Mouse (Mus musculus): ENCODE measurements around the gene Nup107.

Gene Nup107

DNA sequence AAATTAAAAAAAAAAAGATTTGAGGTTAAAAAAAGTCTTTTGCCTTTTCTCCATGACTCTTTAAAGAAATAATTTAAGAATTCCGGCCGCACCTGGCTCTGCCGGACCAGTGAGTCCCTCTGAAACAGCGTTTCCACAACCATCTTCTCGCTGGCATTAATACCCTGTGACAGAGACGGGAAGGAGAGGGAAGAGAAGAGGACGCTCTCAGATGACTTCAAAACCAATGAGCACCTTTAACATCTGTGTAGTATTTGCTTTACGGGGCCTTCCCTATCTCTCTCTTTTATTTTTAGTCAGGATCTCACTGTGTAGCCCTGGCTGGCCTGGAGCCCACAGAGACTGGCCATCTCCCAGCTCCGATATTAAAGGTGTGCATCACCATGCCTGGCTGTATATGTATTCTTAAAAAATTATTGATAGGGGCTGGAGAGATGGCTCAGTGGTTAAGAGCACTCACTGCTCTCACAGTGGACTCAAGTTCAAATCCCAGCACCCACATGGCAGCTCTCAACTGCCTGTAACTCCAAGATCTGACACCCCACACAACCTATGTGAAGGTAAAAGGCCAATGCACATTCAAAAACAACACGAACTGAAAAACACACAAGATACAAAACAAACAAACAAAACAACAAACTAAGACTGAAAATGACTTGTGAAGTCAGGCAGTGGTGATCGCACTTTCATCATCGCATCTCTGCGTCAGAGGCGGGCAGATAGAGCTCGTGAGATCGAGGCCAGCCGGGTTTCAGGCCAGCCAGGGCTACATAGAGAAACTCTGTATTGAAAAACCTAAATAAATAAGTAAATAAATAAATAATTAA is 14.8 kb downstream of the Nup107 start:
- no peak for DNase-seq (ENCODE audit: low read depth)

DNA sequence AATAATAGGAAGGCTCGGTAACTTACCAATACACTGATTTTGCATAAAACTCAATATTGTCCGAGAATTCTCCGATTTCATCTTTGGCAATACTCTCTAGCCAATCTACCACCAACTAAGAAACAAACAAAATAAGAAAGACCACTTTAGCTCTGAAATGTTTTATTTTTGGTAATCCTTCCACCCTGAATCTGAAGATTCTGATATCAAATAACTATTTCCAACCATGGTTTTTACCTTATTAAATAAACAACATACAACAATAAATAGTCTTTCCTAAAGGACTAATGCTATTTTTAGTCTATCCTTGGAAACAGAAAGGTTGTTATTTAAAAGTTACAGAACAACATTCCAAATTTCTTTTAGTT is 15.4 kb downstream of the Nup107 start:
- no peak for DNase-seq (ENCODE audit: low read depth)

DNA sequence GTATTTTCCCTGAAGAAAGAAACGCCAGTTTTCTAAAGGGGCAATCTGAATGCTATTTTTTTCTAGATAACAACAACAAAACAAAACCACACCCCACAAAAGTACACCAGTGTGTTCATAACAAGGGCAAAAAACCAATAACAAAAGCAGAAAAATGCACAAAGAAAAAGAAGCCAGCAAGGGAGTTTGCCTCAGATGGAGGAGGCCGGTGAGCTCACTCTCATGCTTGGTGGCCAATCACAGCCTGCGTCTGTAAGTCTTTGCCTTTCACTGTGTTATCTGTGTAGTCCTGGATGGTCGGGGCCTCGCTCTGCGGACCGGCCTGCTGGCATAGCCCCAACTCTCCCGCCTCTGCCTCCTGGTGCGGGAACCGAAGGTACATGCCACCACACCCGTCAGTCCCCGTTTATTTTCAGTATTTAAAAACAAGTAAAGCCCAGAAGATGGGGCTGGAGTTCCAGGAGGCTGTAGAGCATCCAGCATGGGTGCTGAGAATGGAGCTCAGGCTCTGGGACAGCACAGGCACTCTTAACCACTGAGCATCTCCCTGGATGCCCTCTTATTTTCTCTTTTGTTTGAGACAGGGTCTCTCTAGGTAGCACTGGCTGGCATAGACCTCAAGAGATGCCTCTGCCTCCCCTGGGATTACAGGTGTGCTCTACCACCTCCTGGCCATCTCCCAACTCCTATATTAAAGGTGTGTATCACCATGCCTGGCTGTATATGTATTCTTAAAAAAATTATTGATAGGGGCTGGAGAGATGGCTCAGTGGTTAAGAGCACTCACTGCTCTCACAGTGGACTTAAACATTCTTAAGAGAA is 16.0 kb downstream of the Nup107 start:
- DNase-seq (ENCODE audit: low read depth) = no peak

DNA sequence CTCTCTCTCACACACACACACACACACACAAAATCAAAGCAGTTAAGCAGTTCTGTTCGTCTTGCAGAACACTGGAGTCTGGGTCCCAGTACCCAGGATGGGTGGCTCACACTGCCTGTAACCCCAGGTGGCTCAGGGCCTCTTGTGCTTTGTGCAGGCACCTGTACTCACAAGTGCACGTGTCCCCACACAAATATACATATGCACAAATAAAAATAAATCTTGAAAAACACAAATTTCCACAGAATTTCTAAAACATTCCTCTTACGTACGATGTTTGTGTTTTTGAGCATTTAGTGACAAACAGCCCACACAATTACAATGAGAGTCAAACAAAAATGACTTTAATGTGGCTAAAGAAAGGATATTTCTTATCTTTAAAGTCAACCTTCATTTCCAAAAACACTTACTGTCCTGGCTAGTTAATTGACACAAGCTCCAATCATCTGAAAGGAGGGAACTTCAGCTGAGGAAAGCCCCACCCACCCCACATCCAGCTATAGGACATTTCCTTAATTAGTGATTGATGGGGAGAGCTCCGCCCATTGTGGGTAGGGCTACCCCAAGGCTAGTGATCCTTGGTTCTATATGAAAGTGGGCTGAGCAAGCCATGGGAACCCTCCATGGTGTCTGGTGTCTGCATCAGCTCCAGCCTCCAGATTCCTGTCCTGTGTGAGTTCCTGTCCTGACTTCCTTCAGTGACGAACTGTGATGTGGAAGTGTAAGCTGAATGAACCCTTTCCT is 16.9 kb downstream of the Nup107 start:
- no peak for DNase-seq (ENCODE audit: low read depth)

DNA sequence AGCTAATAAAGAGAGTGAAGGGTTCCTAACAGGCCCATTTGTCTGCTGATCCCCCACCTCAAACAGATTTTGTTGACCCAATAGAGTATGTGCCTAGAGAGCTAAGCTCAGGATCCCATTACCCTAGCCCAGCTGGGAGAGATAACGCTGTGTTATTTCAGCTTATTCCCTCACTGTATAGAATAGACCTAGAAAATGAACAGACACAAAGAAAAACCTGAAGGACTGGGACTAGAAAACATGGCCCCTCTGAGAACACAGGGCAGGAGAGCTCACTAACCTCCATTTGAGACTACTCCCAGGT is 17.7 kb downstream of the Nup107 start:
- no peak for DNase-seq (ENCODE audit: low read depth)

DNA sequence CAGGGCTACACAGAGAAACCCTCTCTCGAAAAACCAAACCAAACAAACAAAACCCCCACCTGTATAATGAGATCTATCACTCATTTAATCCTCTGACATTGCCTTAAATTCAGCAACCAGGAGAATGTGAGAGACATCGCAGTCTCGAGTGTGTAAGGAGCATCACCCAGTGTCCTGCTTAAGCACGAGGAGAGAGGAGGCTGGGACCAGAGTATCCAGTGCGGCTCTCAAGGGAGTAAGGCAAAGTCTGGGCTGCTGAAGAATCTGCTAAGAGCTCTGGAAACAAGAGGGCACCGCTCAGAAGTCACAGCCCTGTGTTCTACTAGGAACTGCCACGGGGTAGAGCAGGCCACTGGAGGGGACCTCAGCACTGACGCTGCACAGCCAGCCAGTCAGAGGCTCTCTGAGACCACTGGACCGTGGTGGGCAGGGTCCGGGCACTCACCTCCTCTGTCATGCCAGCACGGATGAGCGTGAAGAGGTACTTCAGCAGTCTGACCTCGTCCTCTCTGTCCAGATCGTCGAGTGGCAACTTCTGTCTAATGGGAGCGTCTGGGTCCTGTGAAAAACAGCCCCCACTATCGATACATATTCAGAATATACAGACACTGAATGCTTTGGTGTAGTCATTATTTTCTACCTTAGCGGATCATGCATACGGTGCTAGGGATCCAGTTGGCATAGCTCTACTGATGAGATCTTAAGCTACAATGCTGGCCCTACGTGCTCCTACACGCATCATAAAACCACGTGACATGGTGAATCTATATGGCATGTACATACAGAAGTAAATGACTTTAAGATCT is 18.3 kb downstream of the Nup107 start:
- DNase-seq (ENCODE audit: low read depth) = no peak

DNA sequence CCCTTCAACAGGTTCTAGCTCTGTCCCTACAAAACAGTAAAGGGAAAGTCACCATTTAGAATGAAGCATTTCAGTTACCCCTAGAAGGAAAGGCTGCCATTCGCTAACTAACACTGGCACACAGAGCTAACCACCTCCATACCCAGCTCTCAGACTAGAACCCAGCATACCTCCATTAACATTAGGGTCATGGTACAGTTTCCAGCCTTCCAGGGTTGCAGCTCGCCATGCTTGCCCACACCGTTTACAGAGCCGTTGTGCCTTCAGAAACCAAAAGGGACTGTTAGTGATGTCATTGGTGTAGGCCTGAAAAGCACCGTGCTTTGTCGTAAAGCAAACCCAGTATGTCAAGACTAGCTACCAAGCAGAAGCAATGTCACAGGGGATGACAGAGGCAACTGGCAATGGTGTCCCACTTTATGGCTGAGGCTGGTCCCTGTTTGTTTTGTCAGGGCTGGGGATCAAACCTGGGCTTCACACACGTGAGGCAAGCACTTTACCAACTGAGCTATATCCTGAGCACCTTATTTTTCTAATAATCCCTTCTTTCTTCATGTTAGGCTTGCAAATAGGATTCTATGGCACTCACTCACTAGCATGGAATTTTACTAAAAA is 19.3 kb downstream of the Nup107 start:
- DNase-seq (ENCODE audit: low read depth) = no peak

DNA sequence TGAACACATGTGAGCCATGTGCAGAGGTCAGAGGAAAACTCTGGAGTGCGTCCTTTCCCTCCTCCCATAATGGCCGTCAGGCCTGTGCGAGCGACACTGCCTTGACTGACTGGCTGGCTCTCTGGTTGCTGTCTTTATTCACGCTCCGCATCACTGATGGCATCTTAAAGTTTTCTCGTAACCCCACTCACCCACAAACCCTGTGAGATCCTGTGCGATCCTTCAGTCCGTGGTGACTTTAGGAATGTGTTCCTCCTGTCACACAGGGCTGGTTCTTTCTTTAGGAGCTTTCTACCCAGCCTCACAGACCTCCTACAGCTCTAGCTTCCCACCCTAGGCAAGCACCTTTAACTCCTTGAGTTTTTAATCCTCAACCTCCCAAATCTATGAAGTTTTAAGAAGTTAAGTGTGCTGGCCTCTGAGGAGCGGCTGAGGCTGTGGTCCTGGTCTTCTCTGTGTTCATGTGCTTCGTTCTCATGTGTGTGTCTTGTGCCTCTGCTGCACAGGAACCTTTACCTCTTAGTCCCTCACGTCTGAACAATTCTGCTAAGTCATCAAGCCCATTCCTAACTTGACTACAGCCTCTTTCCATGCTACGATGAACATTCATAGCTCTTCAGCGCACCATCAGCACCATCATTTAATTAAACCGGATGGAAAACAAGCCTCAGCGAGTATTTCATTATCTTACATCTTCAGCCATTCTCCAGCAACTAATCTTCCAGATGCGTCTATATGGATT is 20.0 kb downstream of the Nup107 start:
- no peak for DNase-seq (ENCODE audit: low read depth)

DNA sequence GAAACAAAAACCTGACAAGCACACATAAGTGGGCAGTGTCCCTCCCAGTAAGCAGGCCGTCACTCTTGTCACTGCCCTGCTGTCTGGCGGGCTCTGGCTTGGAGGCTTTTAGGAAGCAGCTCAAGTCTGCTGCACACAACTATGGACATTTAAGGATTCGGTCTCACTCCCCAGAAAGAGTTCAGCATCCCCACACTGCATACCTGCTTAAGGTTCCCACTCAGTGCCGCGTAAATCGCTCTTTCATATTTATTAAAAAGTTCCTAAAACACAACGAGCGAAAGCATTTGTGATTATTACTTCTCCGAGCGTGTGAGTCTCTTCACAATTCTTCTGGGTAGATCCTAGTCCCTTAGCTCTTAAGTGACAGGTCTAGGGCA is 21.4 kb downstream of the Nup107 start:
- DNase-seq (ENCODE audit: low read depth) = no peak

DNA sequence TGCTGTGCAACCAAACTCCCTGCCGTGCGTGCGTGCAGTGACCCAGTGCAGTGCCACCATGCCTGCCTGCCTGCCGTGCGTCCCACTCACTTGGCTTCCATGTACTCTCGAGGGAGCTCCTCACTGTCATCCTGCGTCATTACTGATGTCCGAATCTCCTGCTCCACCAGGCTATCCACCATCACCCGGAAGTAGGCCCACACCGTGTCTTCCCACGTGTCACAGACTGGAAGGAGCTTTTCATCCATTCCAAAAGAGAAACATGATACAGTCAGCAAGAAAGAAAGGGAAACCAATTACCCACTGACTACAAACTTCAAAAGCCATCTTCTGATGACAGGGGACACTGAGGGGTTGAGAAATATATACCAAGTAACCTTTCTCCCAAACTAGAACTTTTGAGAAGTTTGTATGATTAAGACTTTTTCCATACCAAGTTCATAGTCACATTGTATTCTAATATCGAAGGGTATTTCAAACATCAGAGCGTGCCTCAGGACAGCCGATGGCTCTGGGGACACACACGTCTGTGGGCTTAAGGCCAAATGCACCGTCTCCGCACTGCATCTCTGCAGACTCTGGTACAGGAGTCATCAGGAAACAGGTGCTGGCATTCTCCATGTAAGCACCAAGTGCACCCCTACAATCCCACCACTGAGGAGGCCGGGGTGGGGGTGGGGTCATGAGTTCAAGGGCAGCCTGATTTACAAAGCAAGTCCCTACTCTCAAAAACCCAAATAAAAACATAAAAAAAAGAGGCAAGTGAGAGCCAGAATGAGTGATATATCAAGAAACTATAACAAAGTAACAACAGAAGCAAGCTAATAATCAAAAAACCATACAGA is 22.0 kb downstream of the Nup107 start:
- DNase-seq (ENCODE audit: low read depth) = no peak

DNA sequence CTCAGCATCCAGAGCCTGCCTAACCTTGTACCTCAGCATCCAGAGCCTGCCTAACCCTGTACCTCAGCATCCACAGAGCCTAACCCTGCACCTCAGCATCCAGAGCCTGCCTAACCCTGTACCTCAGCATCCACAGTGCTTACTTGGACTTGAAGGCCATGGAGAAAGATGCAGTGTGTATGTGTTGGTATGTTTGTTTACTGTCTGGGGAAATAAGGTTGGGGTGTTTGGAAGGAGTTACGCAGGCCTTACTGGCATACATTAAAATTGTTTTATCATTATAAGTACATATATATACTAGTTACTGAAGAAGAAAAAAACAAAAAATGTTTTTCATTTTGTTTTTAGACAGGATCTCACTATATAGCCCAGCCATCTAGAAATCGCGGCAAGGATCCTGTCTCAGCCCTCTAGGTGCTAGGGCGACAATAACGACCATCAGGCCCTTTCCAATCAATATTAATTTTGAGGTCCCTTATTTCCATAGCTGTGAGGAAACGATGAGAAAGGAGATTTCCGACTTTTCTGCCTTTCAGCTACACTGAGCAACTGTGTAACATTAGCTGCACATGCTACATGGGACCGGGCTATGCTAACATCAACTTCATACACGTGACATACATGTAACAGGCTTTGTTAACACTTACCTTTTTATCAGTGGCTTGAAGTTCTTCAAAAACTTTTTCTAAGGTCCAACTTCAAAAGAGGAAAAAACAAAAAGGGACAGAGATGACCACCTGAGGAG is 22.8 kb downstream of the Nup107 start:
- DNase-seq (ENCODE audit: low read depth) = no peak

DNA sequence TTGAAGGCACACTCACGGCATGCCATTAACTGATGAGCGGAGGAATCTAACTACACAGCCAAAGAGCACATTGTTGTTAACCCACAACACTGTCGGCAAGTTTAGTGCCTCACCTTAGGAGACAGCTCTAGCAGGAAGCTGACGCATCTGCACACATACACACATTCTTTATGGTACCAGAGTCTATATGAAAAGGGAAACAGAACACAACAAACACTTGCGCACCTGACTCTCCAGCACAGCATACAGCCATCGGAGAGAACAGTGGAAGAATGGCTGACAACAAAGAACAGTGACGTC is 24.4 kb downstream of the Nup107 start:
- no peak for DNase-seq (ENCODE audit: low read depth)

DNA sequence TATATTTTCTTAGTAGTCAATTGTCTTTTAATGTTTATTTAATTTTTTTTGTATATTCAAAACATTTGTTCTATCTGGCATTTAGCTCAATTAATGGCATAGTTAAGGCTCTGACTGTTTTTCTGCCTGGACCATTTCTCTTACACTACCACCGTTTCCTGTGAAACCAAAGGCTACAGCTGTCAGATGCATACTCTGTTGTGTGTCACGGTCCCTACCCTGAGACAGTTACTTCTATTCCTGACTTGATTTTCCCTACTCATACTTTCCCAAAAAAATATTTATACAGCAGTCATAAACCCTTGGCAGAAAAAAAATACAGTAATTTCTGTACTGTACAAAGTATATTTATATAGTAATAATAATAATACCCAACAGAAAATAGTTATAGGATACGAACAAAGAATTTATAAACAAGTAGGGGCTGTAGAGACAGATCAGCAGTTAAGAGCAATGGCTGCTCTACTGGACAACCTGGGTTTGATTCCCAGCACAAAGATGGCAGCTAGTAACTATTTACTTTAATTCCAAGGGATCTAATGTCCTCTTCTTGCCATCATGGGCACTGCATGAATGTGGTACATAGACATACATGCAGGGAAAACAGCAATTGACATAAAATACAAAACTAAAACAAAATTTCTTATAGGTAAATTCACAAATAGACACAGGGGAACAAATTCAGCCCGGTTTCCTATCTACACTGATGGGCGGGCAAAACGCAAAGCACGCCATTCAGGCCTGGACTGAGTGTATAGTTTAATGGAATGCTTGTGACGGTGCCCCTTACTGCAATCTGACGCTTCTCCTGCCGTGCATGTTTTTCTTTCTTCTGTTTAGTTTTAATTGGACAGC is 25.0 kb downstream of the Nup107 start:
- no peak for DNase-seq (ENCODE audit: low read depth)

DNA sequence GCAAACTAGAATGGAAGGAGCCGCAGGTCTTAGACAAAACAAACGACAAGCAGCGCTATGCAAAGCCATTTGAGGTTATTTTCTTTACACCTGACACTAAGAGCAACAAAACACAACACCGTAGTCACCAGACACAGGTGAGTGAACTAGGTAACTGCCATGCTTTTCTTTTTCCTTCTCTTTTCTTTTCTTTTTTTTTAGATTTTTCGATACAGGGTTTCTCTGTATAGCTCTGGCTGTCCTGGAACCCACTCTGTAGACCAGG is 25.7 kb downstream of the Nup107 start:
- no peak for DNase-seq (ENCODE audit: low read depth)

DNA sequence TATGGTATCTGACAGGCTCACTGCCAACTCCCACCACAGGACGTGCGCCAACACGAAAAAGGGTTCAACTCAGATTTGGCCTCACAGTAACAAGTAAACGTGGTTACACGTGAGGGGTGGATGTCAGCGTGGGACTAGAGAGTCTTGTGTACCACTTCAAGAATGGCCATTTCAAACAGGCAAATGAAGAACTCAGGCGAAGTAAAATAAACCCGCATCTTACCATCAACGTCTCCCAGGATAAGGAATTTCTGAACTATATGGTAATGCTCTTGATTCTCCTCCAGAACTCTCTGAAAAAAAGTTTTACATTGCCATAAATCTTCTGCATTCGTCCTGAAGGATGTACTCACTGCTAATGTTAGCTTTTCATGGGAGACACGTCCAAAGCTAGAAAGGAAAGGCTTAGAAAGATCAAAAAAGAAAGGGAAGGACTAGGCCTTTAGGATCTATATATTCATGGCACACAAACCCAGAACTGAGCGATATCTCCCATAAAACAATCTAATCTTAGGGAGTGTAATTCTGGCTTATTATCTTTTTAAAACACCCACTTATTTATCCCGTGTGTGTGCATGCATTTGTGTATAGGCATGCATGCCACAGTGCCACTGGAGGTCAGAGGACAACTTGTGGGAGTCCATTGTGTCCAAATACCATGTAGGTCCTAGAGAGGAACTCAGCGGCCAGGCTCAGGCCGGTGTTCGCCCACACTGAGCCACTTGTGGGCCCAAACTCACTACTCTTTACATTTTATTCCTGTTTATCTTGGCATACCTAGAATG is 26.2 kb downstream of the Nup107 start:
- no peak for DNase-seq (ENCODE audit: low read depth)

DNA sequence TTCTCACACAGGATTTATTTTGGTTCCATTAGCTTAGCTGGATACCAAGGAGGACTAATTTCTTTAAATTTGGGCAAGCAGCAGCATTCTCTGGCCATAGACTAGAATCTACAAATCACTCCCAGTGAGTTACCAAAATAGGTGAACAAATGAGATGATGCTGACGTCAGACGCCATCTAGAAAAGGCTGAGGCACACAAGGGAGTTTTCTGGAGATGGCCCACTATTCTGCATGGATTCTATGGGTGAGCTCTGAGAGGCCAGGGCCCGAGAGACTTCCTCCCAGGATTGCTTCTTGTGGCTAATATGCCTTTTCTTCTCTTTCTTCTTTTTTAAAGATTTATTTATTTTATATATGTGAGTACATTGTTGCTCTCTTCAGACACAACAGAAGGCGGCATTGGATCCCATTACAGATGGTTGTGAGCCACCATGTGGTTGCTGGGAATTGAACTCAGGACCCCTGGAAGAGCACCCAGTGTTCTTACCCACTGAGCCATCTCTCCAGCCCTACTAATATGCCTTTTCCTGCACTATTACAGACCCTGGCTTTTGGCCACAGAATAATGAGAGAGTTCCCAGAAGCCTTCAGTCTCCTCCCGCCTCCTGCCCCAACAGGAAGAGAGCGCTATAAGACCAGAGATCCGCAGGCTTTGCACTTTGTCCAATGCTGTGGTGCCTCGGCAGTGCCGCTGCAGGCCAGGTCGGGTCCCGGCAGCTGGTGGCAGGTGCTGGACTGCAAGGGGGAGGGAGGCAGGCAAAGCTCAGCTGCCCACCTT is 27.2 kb downstream of the Nup107 start:
- DNase-seq (ENCODE audit: low read depth) = no peak

DNA sequence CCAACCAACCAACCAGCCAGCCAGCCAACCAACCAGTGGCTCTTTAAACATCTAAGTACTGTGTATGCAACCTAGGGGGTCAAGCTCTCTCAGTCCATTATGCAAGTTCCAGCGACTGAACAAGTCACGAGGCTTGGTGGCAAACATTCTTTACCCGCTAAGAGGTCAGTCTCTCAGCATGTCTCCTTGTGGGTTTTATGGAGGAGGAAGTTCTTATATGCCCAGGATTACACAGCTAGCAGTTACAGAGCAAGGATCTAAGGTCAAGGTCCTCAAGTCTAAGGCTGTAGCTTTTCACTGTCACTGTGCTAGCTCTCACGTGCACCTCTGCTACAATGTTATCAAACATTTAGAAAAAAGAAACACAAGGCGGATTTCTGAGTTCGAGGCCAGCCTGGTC is 27.9 kb downstream of the Nup107 start:
- DNase-seq (ENCODE audit: low read depth) = no peak
